ENCODE assay signal across 11 mouse cellular contexts in the genomic region with DNA sequence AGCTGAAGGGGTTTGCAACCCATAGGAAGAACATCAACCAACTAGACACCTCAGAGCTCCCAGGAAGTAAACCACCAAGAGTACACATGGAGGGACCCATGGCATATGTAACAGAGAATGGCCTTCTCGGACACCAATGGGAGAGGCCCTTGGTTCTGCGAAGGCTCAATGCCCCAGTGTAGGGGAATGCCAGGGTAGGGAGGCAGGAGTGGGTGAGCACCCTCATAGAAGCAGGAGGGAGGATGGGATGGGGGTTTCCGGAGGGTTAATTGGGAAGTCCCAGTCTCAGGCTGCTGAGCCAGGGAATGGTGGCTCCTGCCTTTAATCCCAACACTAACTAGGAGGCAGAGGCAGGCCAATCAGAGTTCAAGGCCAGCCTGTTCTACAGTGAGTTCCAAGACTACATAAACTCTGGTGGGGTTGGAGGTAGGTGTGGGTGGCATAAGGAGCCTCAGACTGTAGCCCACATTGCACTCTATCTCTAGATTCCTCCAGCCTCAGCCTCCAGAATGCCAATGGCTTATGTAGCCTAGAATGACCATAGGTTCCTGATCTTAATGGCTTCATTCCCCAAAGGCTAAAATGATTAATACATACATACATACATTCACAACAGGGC. TPM values are rescaled to one million over a fixed set of nuclear protein-coding genes. Genes with fewer than 3 reads are reported as not detected.
A peak's percentile ranks its signal among the peaks of the same experiment; 100 is the strongest.
DNase-seq lines count a peak whose midpoint lies in the region; ATAC-seq lines count a peak whose summit lies in the region.
"Had no signal": no experiment of that assay in that cellular context is flagged by ENCODE, and none has a peak within 500 bp of the region (broad histone marks: within the 10 kb centered on the region; RNA-seq: fewer than 3 reads in every experiment).

No protein-coding gene starts in this region.

- H3K27me3 ChIP-seq in kidney, embryonic 16.5 days (ENCODE audit: insufficient read depth, low read length) = no peaks in the 10 kb centered on the region
- no peaks in the 10 kb centered on the region for H3K27me3 ChIP-seq in forebrain, embryonic 12.5 days
- H3K27me3 ChIP-seq in intestine, embryonic 15.5 days (replicated peaks) = no peaks in the 10 kb centered on the region

- H3K4me3 ChIP-seq in kidney, embryonic 16.5 days (ENCODE audit: low read length) = no peak overlapping the region
- no peak overlapping the region for H3K4me3 ChIP-seq in forebrain, embryonic 12.5 days (replicated peaks)
- no peak overlapping the region for H3K4me3 ChIP-seq in intestine, embryonic 15.5 days (replicated peaks)

- H3K9me3 ChIP-seq in kidney, embryonic 16.5 days (ENCODE audit: low read length) = no peaks in the 10 kb centered on the region
- no peaks in the 10 kb centered on the region for H3K9me3 ChIP-seq in forebrain, embryonic 12.5 days
- no peaks in the 10 kb centered on the region for H3K9me3 ChIP-seq in intestine, embryonic 15.5 days

- no peak overlapping the region for H3K9ac ChIP-seq in kidney, embryonic 16.5 days (replicated peaks; ENCODE audit: low read length)
- no peak overlapping the region for H3K9ac ChIP-seq in forebrain, embryonic 12.5 days
- H3K9ac ChIP-seq in intestine, embryonic 15.5 days = no peak overlapping the region

- no peak for DNase-seq in kidney, adult 8-10 months
- peak; percentile 36 for DNase-seq in ES-CJ7 (ENCODE audit: low read depth, low spot score)
- no peak for DNase-seq in left cerebral cortex, adult 18-20 months (ENCODE audit: low spot score in 2 of 2)
- DNase-seq in thymus, postnatal 36 days = no peak
- DNase-seq: cerebellum, postnatal 36 days; heart, postnatal 36 days; retina, postnatal 1 day had no signal

- WGBS in kidney, embryonic 16.5 days = 90% methylated on average over 3 of the region's 3 CpGs
- WGBS in forebrain, embryonic 12.5 days = 89% methylated on average over 3 of the region's 3 CpGs
- 95% methylated on average over 3 of the region's 3 CpGs for WGBS in intestine, embryonic 15.5 days

- H3K27ac ChIP-seq in kidney, embryonic 16.5 days (ENCODE audit: low read length) = no peak overlapping the region
- H3K27ac ChIP-seq in forebrain, embryonic 12.5 days = no peak overlapping the region
- H3K27ac ChIP-seq in intestine, embryonic 15.5 days = no peak overlapping the region

- peaks cover 49% of the 10 kb centered on the region for H3K36me3 ChIP-seq in kidney, embryonic 16.5 days (ENCODE audit: insufficient read depth, low read length)
- H3K36me3 ChIP-seq in forebrain, embryonic 12.5 days (replicated peaks) = peaks cover 80% of the 10 kb centered on the region
- peaks cover 24% of the 10 kb centered on the region for H3K36me3 ChIP-seq in intestine, embryonic 15.5 days

- peaks cover 7% of the 10 kb centered on the region; the same call in 1 of the 2 replicates for H3K4me1 ChIP-seq in kidney, embryonic 16.5 days (ENCODE audit: insufficient read depth, low read length)
- peaks cover 3% of the 10 kb centered on the region; the same call in 1 of the 2 replicates for H3K4me1 ChIP-seq in forebrain, embryonic 12.5 days
- no peaks in the 10 kb centered on the region for H3K4me1 ChIP-seq in intestine, embryonic 15.5 days (replicated peaks)

- H3K4me2 ChIP-seq in kidney, embryonic 16.5 days (replicated peaks; ENCODE audit: low read depth, low read length) = no peak overlapping the region
- H3K4me2 ChIP-seq in forebrain, embryonic 12.5 days = no peak overlapping the region
- no peak overlapping the region for H3K4me2 ChIP-seq in intestine, embryonic 15.5 days (replicated peaks)

- peak; percentile 61; the same call in 1 of the 2 replicates for ATAC-seq in kidney, embryonic 16.5 days (ENCODE audit: low FRiP score, low TSS enrichment)
- 0 out of 2 replicates have a peak, but pooled peaks have one; percentile 11 for ATAC-seq in forebrain, embryonic 12.5 days (ENCODE audit: low FRiP score)
- ATAC-seq in intestine, embryonic 15.5 days = peak; percentile 51

RNA-seq across cellular contexts. Expression of gene Srsf7, which starts 7.8 kb away (rescaled TPM):
- 618 and 645 TPM in 2 replicates for polyA plus RNA-seq in kidney, embryonic 16.5 days (2015; fragmentation: Nextera tagmentation; extraction: Ambion mirVana)
- polyA plus RNA-seq in forebrain, embryonic 12.5 days (2016; fragmentation: Nextera tagmentation; extraction: Ambion mirVana) = 784 and 786 TPM in 2 replicates
- 497 and 569 TPM in 2 replicates for polyA plus RNA-seq in intestine, embryonic 15.5 days (2015; fragmentation: Nextera tagmentation; extraction: Ambion mirVana)
- 100 to 1,000 TPM; 120 to 125 TPM for total RNA-seq in left cerebral cortex, adult 18-20 months (2021)

RNA-seq across cellular contexts. Expression of gene Ttc39d, which starts 8.0 kb away (rescaled TPM):
- not detected in 2 replicates for polyA plus RNA-seq in kidney, embryonic 16.5 days (2015; fragmentation: Nextera tagmentation; extraction: Ambion mirVana)
- polyA plus RNA-seq in forebrain, embryonic 12.5 days (2016; fragmentation: Nextera tagmentation; extraction: Ambion mirVana) = 0.10 TPM in 1 of 2 replicates, not detected in the other
- 0.11 and 0.16 TPM in 2 replicates for polyA plus RNA-seq in intestine, embryonic 15.5 days (2015; fragmentation: Nextera tagmentation; extraction: Ambion mirVana)
- total RNA-seq in left cerebral cortex, adult 18-20 months (2021) = under 1 TPM in 1 of 2 experiments, not detected in 1; 0.14 TPM
- total RNA-seq: heart, postnatal 36 days; liver, adult 2 months had no signal
- polyA plus RNA-seq: liver, adult 2 months had no signal

RNA-seq across cellular contexts. Expression of gene Gemin6, which starts 25.0 kb away (rescaled TPM):
- 40.9 and 45.1 TPM in 2 replicates for polyA plus RNA-seq in kidney, embryonic 16.5 days (2015; fragmentation: Nextera tagmentation; extraction: Ambion mirVana)
- 37.6 and 38.5 TPM in 2 replicates for polyA plus RNA-seq in forebrain, embryonic 12.5 days (2016; fragmentation: Nextera tagmentation; extraction: Ambion mirVana)
- 44.9 and 49.1 TPM in 2 replicates for polyA plus RNA-seq in intestine, embryonic 15.5 days (2015; fragmentation: Nextera tagmentation; extraction: Ambion mirVana)
- 1 to 10 TPM; 3.9 to 5.9 TPM for total RNA-seq in left cerebral cortex, adult 18-20 months (2021)

Comparison
In these comparisons a context has a peak if more than half of its experiments do, and no peak if none do; other contexts are left out.
1. ATAC-seq: peak in every context shown above with its lines; median percentile 61 in kidney, embryonic 16.5 days; 51 in intestine, embryonic 15.5 days; 11 in forebrain, embryonic 12.5 days.